Mouse (Mus musculus) embryonic facial prominence, embryonic 15.5 days (tissue): ENCODE data around the gene Xdh. TPM values are rescaled to one million over a fixed set of nuclear protein-coding genes. Genes with fewer than 3 reads are reported as not detected.
"Not testable (repeated sequence)": the region's sequence is repeated elsewhere in the genome, so short reads cannot be mapped to it uniquely, and the experiment has no call there.

Experiments
- ATAC-seq: fragments of 200-750 bp; cut with Nextera tagmentation; 2 replicates; pipeline ENCODE4 v1.8.0; 2017; ENCODE audit warnings: low read depth, moderate TSS enrichment; ENCODE audit not compliant: insufficient number of reproducible peaks, low FRiP score, low TSS enrichment
- H3K27ac ChIP-seq: fragments of 300-500 bp; sonication (generic); replicated peaks from 2 replicates; pipeline ENCODE4 v1.5.1; 2015; ENCODE audit warnings: mild to moderate bottlenecking, inconsistent platforms
- H3K27me3 ChIP-seq: fragments of 300-500 bp; sonication (generic); 2 replicates; pipeline ENCODE4 v1.6.1; 2015; ENCODE audit warnings: inconsistent platforms
- H3K36me3 ChIP-seq: fragments of 300-500 bp; sonication (generic); 2 replicates; pipeline ENCODE4 v1.6.1; 2015; ENCODE audit warnings: mild to moderate bottlenecking, inconsistent platforms
- H3K4me1 ChIP-seq: fragments of 300-500 bp; sonication (generic); 2 replicates; pipeline ENCODE4 v1.6.1; 2015; ENCODE audit warnings: inconsistent platforms
- H3K4me2 ChIP-seq: fragments of 300-500 bp; sonication (generic); replicated peaks from 2 replicates; pipeline ENCODE4 v1.6.1; 2015; ENCODE audit warnings: mild to moderate bottlenecking, inconsistent platforms
- H3K4me3 ChIP-seq: fragments of 300-500 bp; sonication (generic); replicated peaks from 2 replicates; pipeline ENCODE4 v1.5.1; 2015; ENCODE audit warnings: mild to moderate bottlenecking, inconsistent platforms
- H3K9ac ChIP-seq: fragments of 300-500 bp; sonication (generic); 2 replicates; pipeline ENCODE4 v1.6.1; 2015; ENCODE audit warnings: inconsistent platforms
- H3K9me3 ChIP-seq: fragments of 300-500 bp; sonication (generic); replicated peaks from 2 replicates; pipeline ENCODE4 v1.6.1; 2016; ENCODE audit warnings: inconsistent platforms
- WGBS: fragments of 180-500 bp; shearing (Covaris S2); methylation state at CpG from one replicate; pipeline ENCODE4 v1.1.7; 2015; 5-methylcytosine and 5-hydroxymethylcytosine counted together
- polyA plus RNA-seq: library from polyadenylated mRNA; unstranded; fragments of >200 nt; fragmentation: Nextera tagmentation; extraction: Ambion mirVana; gene quantifications from 2 replicates; pipeline ENCODE4 v1.2.1, GENCODE M21; 2015

Xdh gene
- polyA plus RNA-seq, 1 experiment from 2014 or later: 2.8 TPM

DNA sequence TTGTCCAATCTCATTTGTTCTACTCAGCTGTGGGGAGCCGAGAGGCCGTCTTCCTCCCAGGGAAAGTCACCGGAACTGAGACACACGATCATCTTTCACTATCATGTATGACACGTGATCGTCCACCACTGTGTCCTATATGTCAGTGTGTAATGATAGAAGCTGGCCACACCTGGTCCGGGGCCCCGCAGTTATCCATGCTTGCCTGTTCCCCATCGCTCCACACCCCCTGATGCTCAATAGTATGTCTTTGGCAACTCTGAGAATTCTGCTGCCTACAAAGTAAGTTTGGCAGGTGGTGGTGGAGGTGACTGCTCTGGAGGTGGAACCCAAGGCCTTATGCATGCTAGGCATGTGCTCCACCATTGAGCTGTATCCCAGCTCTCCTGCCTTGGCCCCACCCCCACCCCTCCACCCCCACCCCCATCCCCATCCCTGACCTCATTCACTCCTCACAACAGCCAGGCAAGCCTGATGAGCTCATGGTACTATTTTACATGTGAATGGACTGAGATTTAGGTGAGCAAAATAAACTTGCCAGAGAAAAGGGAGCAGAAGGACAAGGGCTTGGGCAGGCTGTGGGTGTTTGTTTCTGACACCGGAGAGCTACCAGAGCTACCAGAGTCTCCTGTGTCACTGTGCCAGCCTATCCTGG lies 70.6 kb downstream of the Xdh start:
- Histone ChIP-seq H3K27ac (no peak overlapping the region), H3K4me1 (no peaks in the 10 kb centered on the region), H3K9ac (no peak overlapping the region), H3K36me3 (no peaks in the 10 kb centered on the region), H3K9me3 (no peaks in the 10 kb centered on the region), H3K4me3 (no peak overlapping the region), H3K27me3 (no peaks in the 10 kb centered on the region), H3K4me2 (no peak overlapping the region)
- no peak for ATAC-seq
- WGBS: 91% methylated on average over 10 of the region's 10 CpGs

DNA sequence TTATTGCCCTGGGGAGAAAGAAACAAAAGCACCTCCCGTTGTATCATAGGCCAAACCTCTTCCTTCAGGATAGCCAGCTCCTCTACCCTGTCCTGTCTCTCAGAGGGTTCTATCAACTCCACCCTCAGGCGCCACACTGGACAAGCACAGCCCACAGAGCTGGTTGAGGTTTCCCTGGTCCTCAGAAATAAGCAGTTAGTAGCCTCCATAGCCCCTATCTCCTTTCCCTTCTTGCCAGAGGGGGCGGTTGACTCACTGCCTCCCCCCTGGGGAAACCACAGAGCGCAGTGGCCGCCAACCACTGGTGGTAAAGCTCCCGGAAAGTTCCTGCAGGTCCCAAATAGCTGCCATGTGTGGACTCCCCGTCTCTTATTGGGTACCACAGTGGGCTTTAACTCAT lies 74.3 kb downstream of the Xdh start:
- Histone ChIP-seq H3K9ac (no peak overlapping the region), H3K4me1 (no peaks in the 10 kb centered on the region), H3K4me3 (no peak overlapping the region), H3K36me3 (no peaks in the 10 kb centered on the region), H3K4me2 (no peak overlapping the region), H3K27ac (no peak overlapping the region), H3K27me3 (no peaks in the 10 kb centered on the region), H3K9me3 (no peaks in the 10 kb centered on the region)
- WGBS: 77% methylated on average over 7 of the region's 7 CpGs
- ATAC-seq: no peak

DNA sequence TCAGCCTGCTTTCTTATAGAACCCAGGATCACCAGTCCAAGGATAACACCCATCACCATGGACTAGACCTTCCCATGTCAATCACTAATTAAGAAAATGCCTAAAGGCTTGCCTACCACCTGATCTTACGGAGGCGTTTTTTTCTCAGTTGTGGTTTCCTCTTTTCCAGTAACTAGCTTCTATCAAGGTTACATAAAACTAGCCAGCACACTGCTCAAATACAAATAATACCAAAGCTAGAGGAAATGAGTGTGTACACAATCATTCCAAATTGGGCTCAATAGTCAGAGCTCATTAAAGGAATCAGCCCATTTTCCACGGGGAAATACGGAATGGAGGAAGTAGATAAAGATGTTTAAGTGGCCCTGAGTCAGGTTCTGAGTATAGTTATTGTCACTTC lies 74.7 kb downstream of the Xdh start:
- no peaks in the 10 kb centered on the region for H3K27me3 ChIP-seq
- no peaks in the 10 kb centered on the region for H3K36me3 ChIP-seq
- no peak overlapping the region for H3K4me2 ChIP-seq
- H3K9me3 ChIP-seq: no peaks in the 10 kb centered on the region
- no peak overlapping the region for H3K9ac ChIP-seq
- WGBS: 81% methylated on average over 4 of the region's 4 CpGs
- H3K4me3 ChIP-seq: no peak overlapping the region
- no peak overlapping the region for H3K27ac ChIP-seq
- ATAC-seq: no peak
- no peaks in the 10 kb centered on the region for H3K4me1 ChIP-seq

DNA sequence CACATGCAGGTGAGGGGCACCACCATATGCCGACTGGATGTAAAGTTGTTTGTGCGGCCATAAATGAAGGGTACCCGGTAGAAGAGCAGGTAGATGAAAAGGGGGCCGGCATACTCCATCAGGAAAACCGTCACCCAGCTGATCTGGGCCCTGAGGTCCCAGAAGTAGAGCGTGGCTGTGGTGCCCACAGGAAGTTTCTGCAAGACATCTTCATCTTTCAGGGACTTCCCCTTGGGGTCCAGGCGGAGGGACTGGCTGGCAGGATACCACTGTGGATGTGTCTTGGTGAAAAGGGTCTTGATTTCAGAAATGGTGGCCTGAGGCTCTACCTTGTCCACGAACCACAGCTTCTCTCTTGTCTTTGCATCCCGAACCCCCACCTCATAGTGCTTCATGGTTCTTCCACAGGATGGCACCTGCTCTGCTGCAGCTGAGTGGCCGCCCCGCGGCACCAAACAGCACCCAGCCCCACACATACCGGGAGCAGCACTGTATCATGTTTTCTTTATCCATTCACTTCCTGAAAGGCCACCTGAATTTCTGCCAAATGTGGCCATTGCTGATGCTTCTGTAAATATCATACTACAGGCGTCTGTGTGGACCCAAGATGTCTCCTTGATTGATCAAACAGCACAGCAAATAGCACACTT lies 78.9 kb downstream of the Xdh start:
- no peak overlapping the region for H3K9ac ChIP-seq
- no peaks in the 10 kb centered on the region for H3K4me1 ChIP-seq
- no peak overlapping the region for H3K27ac ChIP-seq
- WGBS: 92% methylated on average over 14 of the region's 14 CpGs
- no peaks in the 10 kb centered on the region for H3K27me3 ChIP-seq
- H3K4me2 ChIP-seq: no peak overlapping the region
- no peak overlapping the region for H3K4me3 ChIP-seq
- ATAC-seq: no peak
- H3K36me3 ChIP-seq: no peaks in the 10 kb centered on the region
- H3K9me3 ChIP-seq: no peaks in the 10 kb centered on the region

DNA sequence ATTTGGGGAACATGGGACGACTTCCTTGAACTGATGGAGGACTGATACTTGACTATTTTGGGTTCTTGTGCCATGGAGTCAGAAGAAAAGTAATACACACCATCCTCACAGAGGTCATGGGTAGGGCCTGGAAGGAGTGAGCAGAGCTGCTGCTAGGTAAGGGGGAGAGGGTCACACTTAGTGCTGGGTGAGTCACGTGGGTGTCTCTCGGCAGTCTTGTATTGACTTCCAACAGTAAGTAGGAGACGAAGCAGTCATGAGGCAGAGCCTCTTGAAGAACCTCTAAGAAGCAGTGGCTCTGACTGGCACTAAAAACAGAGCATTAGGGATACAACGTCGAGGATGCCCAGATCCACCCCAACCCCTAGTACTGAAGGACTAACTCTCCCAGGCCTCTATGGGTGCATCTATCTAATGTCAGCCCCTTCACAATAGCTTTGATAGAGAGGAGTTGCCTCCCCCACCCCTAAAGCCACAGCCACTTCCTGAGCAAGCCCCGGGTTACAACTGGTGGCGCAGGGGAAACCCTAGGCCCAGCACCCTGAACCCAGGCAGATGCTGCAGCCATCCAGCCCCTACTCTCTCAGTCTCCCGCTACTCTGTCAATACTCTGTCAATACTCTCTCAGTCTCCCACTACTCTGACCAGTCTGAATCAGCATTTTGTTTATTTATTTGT lies 80.8 kb downstream of the Xdh start:
- Histone ChIP-seq H3K4me2 (no peak overlapping the region), H3K9ac (no peak overlapping the region), H3K9me3 (no peaks in the 10 kb centered on the region), H3K27me3 (no peaks in the 10 kb centered on the region), H3K27ac (no peak overlapping the region), H3K4me1 (no peaks in the 10 kb centered on the region), H3K4me3 (no peak overlapping the region), H3K36me3 (no peaks in the 10 kb centered on the region)
- WGBS: 90% methylated on average over 9 of the region's 9 CpGs
- no peak for ATAC-seq

DNA sequence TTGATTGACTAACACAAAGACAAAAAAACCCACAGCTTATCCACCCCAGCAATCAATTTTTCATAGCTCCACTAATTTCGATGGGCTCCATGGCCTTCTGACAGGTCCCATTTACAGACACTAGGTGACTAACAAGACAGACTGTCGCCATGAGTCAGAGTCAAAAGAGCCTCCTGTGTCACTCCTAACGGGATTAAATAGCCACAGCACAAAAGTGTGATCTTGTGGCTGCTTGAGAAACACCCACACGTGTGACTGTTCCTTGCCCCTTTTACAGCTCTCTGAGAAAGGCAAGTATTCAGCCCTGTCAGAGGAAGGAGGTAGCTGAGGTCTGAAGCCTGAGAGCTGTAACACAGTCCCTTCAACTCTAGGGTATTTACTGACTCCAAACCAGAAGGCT lies 96.3 kb downstream of the Xdh start:
- Histone ChIP-seq H3K27ac (no peak overlapping the region), H3K4me2 (no peak overlapping the region), H3K4me3 (no peak overlapping the region), H3K4me1 (no peaks in the 10 kb centered on the region), H3K9ac (no peak overlapping the region), H3K36me3 (no peaks in the 10 kb centered on the region), H3K27me3 (no peaks in the 10 kb centered on the region), H3K9me3 (no peaks in the 10 kb centered on the region)
- WGBS: 80% methylated on average over 4 of the region's 4 CpGs
- no peak for ATAC-seq

DNA sequence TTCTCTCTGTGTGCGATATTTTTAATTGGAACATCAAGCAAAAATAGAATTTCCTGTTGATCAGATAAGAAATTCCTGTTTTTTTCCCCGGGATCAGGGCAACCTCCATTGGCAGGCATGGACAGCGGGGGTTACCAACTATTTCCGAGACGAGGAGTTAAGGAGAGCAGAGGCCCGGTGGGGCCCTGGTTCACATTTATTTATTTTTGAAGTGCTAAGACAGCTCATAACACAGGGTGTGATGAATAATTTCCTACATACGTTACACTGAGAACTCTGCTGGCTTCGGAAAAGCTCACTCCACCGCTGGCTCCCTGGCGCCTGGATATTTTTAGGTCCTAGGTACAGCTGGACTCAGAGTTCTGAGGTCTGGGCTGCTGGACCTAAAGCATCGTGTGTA lies 97.0 kb downstream of the Xdh start:
- WGBS: 79% methylated on average over 11 of the region's 11 CpGs
- Histone ChIP-seq H3K4me2 (no peak overlapping the region), H3K9me3 (no peaks in the 10 kb centered on the region), H3K36me3 (no peaks in the 10 kb centered on the region), H3K4me3 (no peak overlapping the region), H3K9ac (no peak overlapping the region), H3K27me3 (no peaks in the 10 kb centered on the region), H3K4me1 (no peaks in the 10 kb centered on the region), H3K27ac (no peak overlapping the region)
- no peak for ATAC-seq

DNA sequence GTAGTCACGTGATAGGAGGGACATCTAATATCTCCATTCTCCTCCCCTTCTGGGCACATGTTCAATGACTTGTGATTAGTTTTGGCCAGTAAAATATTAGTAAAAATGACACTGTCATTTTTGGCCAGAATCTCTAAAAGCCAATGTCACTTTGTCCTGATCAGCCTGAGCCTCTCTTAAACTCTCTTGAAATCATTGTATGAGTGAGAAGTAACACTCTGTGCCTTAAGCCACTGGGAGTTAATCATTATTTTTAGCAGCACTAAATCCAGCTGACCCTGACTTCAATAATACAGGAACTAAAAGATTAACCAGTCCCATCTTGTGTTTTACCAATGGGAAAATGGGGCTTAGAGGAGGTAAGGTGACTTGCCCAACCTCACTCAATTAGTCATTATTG lies 102.6 kb downstream of the Xdh start:
- Histone ChIP-seq H3K27me3 (no peaks in the 10 kb centered on the region), H3K9me3 (no peaks in the 10 kb centered on the region), H3K4me2 (no peak overlapping the region), H3K36me3 (no peaks in the 10 kb centered on the region), H3K4me3 (no peak overlapping the region), H3K4me1 (no peaks in the 10 kb centered on the region), H3K27ac (no peak overlapping the region), H3K9ac (no peak overlapping the region)
- 81% methylated on average over 1 of the region's 1 CpGs for WGBS
- no peak for ATAC-seq

DNA sequence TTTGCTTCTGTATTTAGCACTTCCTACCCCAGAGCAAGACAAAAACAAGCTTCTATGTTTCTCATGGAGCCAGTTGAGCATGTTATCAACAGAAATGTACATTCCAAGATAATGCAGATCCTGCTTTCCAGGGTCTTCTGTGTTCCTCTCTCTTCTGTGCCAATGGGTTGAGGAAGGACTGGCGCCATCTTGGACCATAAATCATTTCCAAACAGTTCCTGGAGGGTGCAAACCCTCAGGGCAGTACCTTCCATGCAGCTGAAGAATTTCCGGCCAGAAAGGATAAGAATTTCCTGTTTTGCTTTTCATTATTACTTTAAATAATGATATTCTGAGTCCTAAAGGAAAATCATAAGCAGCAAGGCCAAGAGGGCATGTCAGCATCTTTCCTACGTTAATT lies 104.4 kb downstream of the Xdh start:
- 65% methylated on average over 3 of the region's 3 CpGs for WGBS
- H3K4me2 ChIP-seq: no peak overlapping the region
- H3K9me3 ChIP-seq: no peaks in the 10 kb centered on the region
- no peaks in the 10 kb centered on the region for H3K27me3 ChIP-seq
- no peaks in the 10 kb centered on the region for H3K4me1 ChIP-seq
- H3K9ac ChIP-seq: no peak overlapping the region
- no peak overlapping the region for H3K27ac ChIP-seq
- ATAC-seq: no peak
- no peaks in the 10 kb centered on the region for H3K36me3 ChIP-seq
- H3K4me3 ChIP-seq: no peak overlapping the region

DNA sequence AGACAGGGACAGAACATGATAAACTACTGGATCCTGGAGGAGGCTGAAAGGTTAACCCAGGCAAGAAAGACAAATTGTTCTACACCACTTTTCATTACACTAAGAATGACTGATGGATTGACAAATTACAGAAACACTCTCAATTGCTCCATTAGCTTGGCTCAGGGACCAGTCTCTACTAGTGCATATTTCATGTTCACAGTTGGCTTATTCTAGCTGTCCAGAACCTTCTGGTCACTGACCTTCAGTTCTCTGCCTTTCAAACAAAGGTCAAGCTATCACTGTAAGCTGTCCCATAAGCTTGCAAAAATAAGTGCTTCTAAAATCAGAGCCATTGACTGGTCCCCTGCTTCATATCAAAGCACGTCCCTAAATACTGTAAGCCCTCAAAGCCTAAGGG lies 107.0 kb downstream of the Xdh start:
- H3K9me3 ChIP-seq: no peaks in the 10 kb centered on the region
- no peaks in the 10 kb centered on the region for H3K27me3 ChIP-seq
- no peak overlapping the region for H3K9ac ChIP-seq
- H3K4me1 ChIP-seq: no peaks in the 10 kb centered on the region
- no peak overlapping the region for H3K27ac ChIP-seq
- ATAC-seq: no peak
- H3K36me3 ChIP-seq: no peaks in the 10 kb centered on the region
- 85% methylated on average over 1 of the region's 1 CpGs for WGBS
- H3K4me3 ChIP-seq: no peak overlapping the region
- no peak overlapping the region for H3K4me2 ChIP-seq

DNA sequence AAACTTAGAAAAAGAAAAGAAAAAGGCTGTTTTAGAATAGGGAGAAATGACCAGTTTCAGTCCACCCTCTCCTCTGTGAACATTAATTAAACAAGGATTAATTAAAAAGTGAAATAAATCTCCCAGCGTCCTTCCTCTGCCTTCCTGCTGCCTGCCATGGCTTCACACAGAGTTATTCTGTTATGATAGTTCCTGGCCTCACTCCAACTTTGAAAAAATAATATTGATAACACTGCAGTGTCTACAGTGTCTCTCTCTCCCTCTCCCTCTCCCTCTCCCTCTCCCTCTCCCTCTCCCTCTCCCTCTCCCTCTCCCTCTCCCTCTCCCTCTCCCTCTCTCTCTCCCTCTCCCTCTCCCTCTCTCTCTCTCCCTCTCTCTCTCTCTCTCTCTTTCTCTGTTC lies 110.1 kb downstream of the Xdh start:
- not testable (repeated sequence) for H3K4me2 ChIP-seq, H3K4me1 ChIP-seq, H3K4me3 ChIP-seq, H3K36me3 ChIP-seq, ATAC-seq, H3K9ac ChIP-seq, H3K27ac ChIP-seq, H3K9me3 ChIP-seq, H3K27me3 ChIP-seq
- WGBS: 33% methylated on average over 1 of the region's 1 CpGs
